Mouse (Mus musculus): Measurements from ENCODE around the gene Frat2.
"Not testable (repeated sequence)": the region's sequence is repeated elsewhere in the genome, so short reads cannot be mapped to it uniquely, and the experiment has no call there.

Frat2 gene

DNA sequence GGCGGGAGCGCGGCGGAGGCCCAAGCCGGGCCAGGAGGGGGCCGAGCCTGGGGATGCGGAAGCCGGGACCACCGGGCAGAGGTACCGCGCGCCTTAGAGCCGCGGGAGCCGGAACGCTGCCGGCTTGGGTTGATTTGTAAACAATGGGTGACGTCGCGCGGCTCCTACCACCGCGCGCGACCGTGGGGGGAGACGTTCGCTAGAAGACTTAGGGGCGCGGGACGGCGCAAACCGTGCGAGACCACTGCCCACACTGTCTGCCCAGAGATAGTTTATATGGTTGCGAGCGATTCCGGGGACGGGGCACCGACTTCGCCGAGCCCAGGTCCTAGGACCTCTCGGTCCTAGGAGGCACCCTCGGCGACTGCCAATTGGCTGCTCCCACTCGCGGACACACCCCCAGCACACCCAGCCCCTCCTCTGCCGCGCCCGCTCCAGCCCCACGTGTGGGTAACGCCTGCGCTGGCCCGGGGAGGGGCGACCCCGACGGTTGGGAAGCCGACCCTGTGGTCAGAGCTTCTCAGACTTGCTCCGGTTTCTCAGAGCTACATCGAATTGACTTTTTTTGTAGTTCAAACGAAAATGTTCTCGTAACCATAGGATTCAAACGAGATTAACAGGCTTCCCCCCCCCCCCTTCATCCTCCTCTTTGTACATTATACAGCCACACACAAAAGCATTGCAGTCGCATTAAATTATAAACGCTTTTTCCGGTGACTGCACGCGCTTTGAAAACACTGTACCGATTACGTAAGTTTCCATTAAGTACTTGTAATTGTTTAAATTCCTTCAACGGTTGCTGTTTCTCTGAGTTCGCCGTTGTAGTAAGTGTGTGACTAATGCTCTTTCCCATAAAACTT, at the start of gene Frat2:
Gene Frat2, minus strand, starts transcription at position 141 of the 860 bp plus-strand sequence.
- DNase-seq (ENCODE audit: low read depth, low spot score): peak; percentile 77

GRCm38 (mm10) chr19:41896319-41896711, 48.4 kb upstream of the Frat2 start:
- DNase-seq (ENCODE audit: low read depth, low spot score): no peak

- peak; percentile 59 for DNase-seq (ENCODE audit: low read depth, low spot score)
Observed at GRCm38 (mm10) chr19:41895460-41896318, 47.8 kb upstream of the Frat2 start, which contains the start of gene Rrp12. Rrp12 (minus strand) TSS chr19:41896173.

GRCm38 (mm10) chr19:41894959-41895358, 47.0 kb upstream of the Frat2 start:
- no peak for DNase-seq (ENCODE audit: low read depth, low spot score)

DNA sequence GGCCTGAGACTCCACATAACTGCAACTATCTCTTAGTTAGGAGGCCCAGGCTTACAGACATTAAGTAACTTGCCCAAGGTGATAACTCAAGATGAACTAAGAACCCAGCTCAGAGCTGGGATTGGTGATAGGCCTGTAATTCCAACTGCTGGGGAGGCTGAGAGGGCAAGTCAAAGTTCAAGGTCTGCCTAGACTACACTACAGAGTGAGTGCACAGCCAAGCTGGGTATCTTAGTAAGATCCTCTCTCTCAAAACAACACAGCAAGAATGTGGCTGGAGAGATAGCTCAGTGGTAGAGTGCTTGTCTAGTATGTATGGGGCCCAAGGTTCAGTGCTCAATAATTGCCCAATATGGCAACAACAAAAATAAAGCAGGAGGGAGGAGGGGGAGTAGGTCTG, 40.3 kb upstream of the Frat2 start:
- DNase-seq (ENCODE audit: low read depth, low spot score): no peak

DNA sequence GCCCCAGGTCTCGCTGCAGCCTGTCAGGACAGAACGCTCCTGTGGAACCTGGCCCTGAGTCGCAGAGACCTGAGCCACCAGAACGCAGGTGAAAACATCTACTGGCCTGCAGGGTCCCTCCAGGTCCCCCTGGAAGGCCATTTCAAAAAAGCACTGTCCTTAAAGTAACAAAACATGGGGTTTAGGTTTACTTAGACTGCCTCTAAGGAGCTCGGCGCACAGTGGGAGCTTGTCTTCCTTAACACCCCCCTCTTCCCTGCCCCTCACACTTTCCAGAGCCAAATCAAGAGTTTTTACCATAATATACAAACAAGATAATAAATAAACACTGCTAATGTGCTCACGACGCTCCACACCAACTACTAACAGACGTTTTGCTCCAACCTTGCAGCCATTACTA, 36.0 kb upstream of the Frat2 start:
- DNase-seq (ENCODE audit: low read depth, low spot score): no peak

- DNase-seq (ENCODE audit: low read depth, low spot score): no peak
Observed at GRCm38 (mm10) chr19:41881842-41882241, 33.9 kb upstream of the Frat2 start.

- DNase-seq (ENCODE audit: low read depth, low spot score): no peak
Observed at GRCm38 (mm10) chr19:41874356-41874755, 26.4 kb upstream of the Frat2 start.

- no peak for DNase-seq (ENCODE audit: low read depth, low spot score)
Observed at GRCm38 (mm10) chr19:41872285-41872684, 24.4 kb upstream of the Frat2 start.

DNA sequence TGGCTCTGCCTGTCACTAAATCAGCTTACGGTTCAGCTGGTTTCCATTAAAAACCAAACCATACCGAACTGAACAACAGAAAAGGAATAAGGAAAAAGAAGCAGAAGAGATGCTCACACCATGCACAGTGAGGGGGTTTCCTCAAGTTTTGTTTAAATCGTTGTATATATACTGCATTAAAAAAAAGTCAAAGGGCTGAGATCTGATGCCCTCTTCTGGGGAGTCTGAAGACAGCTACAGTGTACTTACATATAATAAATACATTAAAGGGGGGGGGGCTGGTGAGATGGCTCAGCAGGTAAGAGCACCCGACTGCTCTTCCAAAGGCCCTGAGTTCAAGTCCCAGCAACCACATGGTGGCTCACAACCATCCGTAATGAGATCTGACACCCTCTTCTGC, 22.0 kb upstream of the Frat2 start:
- DNase-seq (ENCODE audit: low read depth, low spot score): not testable (repeated sequence)

DNA sequence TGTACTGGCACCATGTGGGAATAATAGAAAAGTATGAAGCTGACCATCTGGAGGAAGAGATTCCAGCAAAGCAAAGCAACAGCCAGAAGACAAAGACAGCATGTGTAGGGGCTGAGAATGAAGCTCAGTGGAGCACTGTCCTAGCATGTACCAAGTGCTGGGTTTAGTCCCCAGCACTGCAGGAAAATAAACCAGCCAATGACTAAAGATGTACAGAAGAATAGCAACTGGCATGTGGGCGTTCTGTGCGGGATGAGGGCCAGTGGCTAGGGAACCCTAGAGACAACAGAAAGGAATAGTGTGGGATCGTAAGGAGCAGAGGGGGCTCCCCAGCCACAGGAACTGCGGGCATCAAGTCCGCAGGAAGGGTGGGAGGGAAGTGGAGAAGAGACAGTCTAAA, 21.4 kb upstream of the Frat2 start:
- DNase-seq (ENCODE audit: low read depth, low spot score): no peak

GRCm38 (mm10) chr19:41866707-41867106, 18.8 kb upstream of the Frat2 start:
- DNase-seq (ENCODE audit: low read depth, low spot score): no peak

DNA sequence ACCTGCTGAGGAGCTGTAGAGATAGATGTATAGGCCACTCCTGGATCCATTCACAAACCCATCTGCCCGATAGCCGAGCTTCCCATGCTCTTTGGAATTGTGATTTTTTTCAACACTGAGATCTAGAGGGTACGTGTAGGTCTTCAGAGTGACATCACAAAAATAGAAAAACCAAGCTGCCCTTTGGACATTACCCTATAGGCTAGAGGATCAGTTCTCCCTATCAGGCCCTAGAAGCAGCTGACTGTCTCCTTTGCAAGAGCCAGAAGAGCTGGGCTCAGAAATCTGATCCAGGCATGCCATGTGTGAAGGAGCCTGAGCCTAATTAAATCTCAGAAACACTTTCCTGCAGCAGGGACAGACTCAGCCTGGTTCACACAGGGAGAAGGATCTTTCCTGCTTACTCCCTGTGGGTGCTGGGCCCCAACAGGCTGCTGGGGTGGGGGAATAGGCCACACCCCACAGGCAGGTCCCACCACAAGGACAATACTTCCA, 9.9 kb upstream of the Frat2 start:
- no peak for DNase-seq (ENCODE audit: low read depth, low spot score)

DNA sequence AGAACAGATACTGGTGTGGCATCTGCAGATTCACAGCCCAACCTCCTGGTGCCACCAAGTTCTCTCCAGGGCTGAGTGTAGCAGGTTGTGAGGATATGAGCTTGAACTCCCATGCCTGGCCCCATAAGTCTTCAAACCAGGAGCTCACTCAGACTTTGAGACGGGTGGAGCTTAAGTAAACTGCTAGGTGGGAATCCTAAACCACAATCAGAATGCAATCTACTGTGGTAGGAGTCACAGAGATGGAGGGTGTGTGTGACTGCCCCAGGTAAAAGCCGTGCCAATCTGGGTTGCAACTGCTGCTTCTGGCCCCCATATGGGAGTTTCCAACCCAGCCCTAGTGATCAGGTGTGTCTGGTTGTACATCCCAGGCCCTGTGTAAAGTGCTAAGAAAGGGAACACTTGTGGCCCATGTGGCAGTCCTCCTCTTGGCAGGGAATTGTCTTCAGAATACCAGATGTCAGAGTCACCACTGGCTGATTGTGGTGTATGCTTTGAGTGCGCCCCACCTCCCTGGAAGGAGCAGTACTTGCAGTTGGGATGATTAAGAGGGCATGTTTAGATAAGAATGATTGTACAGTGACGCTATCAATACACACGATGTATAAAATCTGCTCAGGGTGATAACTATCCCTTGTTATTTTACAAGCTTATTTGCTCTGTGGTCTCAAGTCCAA, 9.3 kb upstream of the Frat2 start:
- DNase-seq (ENCODE audit: low read depth, low spot score): no peak

- DNase-seq (ENCODE audit: low read depth, low spot score): no peak
Observed at GRCm38 (mm10) chr19:41852423-41852822, 4.5 kb upstream of the Frat2 start.

GRCm38 (mm10) chr19:41850719-41851543, 3.0 kb upstream of the Frat2 start:
- DNase-seq (ENCODE audit: low read depth, low spot score): no peak

DNA sequence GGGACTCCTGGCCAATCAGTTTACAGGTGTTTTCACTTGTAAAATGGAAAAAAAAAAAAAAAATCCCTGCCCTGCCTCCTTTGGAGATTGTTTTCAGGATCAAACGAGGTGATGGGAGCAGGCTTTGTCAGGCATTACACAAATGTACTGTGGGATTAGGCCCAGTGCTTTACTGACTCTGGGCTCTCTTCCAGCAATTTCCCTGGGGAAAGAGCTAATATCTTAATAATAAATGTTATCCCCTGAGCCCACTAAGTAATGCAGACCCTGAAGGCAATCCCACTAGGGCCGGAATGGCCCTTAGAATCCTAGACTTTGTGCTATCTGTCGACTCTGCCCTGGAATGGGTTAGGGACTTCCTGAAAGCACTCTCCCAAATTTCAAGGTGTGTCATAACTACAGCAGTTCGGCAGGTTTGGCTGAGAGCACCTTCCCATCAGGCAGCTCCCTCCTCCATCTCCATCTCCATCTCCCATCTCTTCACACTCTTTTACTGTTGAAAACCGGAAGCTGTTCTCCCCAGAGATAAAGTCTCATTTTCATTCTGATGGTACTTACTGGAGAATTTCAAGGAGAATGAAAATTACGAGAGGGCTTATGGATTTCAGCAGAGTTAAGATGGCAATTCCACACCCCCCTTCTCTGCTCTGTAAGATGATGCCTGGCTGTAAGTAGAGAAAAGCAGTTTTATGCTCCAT, 2.2 kb upstream of the Frat2 start:
- no peak for DNase-seq (ENCODE audit: low read depth, low spot score)

GRCm38 (mm10) chr19:41847614-41847991, 329 bp downstream of the Frat2 start:
- not testable (repeated sequence) for DNase-seq (ENCODE audit: low read depth, low spot score)

DNA sequence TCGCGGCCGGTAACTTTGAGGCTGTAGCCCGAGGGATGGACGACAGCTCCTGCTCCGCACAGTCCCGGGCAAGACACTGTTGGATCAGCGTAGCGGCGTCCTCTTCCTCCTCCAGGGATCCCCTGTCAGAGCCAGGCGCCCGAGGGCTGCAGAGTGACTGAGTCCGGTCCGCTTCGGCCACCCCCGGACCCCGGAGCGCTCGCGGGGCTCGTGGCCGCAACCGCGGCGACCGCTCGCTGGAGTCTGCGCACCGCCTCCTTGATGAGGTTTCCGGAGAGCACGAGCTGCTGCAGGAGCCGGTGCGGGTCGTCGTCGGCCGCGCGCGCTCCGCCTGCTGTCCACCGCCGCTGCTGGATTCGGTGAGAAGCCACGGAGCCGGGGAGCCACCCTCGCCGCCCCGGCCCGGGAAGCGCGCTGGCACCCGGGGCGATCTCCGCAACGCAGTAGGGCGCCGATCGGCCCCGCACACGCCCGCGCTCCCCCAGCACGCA, 796 bp downstream of the Frat2 start:
- no peak for DNase-seq (ENCODE audit: low read depth, low spot score)

Data from WW6 (cell line).